Mouse (Mus musculus) cerebellum, adult 2 months (tissue): ENCODE measurements around the gene Zfp207.

Source experiments
- CTCF ChIP-seq: fragments of 200-500 bp; IDR thresholded peaks from 2 replicates; pipeline ENCODE4 v1.5.1; 2011; ENCODE audit warnings: low read depth, mild to moderate bottlenecking, control low read depth, low read length, moderate library complexity, borderline replicate concordance; ENCODE audit not compliant: insufficient read depth
- POLR2A ChIP-seq: fragments of 200-500 bp; IDR thresholded peaks from 2 replicates; pipeline ENCODE4 v1.6.1; 2011; ENCODE audit warnings: low read length, control low read depth, borderline replicate concordance; ENCODE audit not compliant: insufficient read depth

GRCm38 (mm10) chr11:80342482-80342881 lies 40.6 kb upstream of the Zfp207 start:
- TF ChIP-seq CTCF: no peak
- TF ChIP-seq POLR2A: no peak
